Mouse (Mus musculus) forebrain, embryonic 12.5 days (tissue): Measurements from ENCODE around the gene Cox20. TPM values are rescaled to one million over a fixed set of nuclear protein-coding genes. Genes with fewer than 3 reads are reported as not detected.

Source experiments
- ATAC-seq: fragments of 200-750 bp; cut with Nextera tagmentation; 2 replicates; pipeline ENCODE4 v1.8.0; 2017; ENCODE audit warnings: moderate TSS enrichment; ENCODE audit not compliant: low FRiP score
- H3K27ac ChIP-seq: fragments of 300-500 bp; sonication (generic); 2 replicates; pipeline ENCODE4 v1.5.1; 2016; ENCODE audit warnings: mild to moderate bottlenecking
- H3K27me3 ChIP-seq: fragments of 300-500 bp; sonication (generic); 2 replicates; pipeline ENCODE4 v1.6.1; 2016; ENCODE audit warnings: mild to moderate bottlenecking
- H3K36me3 ChIP-seq: fragments of 300-500 bp; sonication (generic); replicated peaks from 2 replicates; pipeline ENCODE4 v1.6.1; 2016; ENCODE audit warnings: mild to moderate bottlenecking
- H3K4me1 ChIP-seq: fragments of 300-500 bp; sonication (generic); 2 replicates; pipeline ENCODE4 v1.6.1; 2016
- H3K4me2 ChIP-seq: fragments of 300-500 bp; sonication (generic); 2 replicates; pipeline ENCODE4 v1.6.1; 2016; ENCODE audit warnings: mild to moderate bottlenecking, moderate library complexity
- H3K4me3 ChIP-seq: fragments of 300-500 bp; sonication (generic); replicated peaks from 2 replicates; pipeline ENCODE4 v1.5.1; 2016; ENCODE audit warnings: mild to moderate bottlenecking
- H3K9ac ChIP-seq: fragments of 300-500 bp; sonication (generic); 2 replicates; pipeline ENCODE4 v1.6.1; 2016; ENCODE audit warnings: mild to moderate bottlenecking
- H3K9me3 ChIP-seq: fragments of 300-500 bp; sonication (generic); 2 replicates; pipeline ENCODE4 v1.6.1; 2016
- WGBS: fragments of 180-500 bp; shearing (Covaris S2); methylation state at CpG from one replicate; pipeline ENCODE4 v1.1.7; 2016; 5-methylcytosine and 5-hydroxymethylcytosine counted together
- polyA plus RNA-seq: library from polyadenylated mRNA; unstranded; fragments of >200 nt; fragmentation: Nextera tagmentation; extraction: Ambion mirVana; gene quantifications from 2 replicates; pipeline ENCODE4 v1.2.1, GENCODE M21; 2016

Gene Cox20
- polyA plus RNA-seq, 1 experiment from 2014 or later = 154 TPM

GRCm38 (mm10) chr1:178323235-178323634 lies 4.3 kb downstream of the Cox20 start:
- Histone ChIP-seq H3K4me1 (peaks cover 23% of the 10 kb centered on the region), H3K27ac (no peak overlapping the region), H3K9ac (no peak overlapping the region), H3K9me3 (no peaks in the 10 kb centered on the region), H3K36me3 (peaks cover 67% of the 10 kb centered on the region), H3K4me3 (no peak overlapping the region), H3K4me2 (no peak overlapping the region), H3K27me3 (no peaks in the 10 kb centered on the region)
- no peak for ATAC-seq
- WGBS = 90% methylated on average over 1 of the region's 1 CpGs

DNA sequence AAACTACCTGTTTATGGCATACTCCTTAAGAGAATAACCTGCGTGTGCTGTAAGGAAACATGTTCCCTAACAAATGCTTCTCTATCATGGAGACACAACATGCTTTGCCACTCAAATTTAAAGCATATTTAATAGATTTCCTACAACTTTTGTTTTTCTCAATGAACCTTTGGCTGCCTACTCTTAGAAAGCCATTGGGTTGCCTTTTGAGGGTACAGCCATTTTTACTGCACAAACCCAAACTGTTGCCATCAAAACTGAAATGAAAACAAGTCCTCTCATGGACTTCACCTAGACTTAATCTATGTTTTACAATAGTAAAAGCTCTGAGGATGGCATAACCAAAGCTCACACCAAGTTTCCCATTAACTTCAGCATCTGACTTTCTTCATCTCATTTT lies 5.6 kb downstream of the Cox20 start:
- peaks cover 23% of the 10 kb centered on the region for H3K4me1 ChIP-seq
- no peak overlapping the region for H3K9ac ChIP-seq
- H3K27me3 ChIP-seq = no peaks in the 10 kb centered on the region
- ATAC-seq = no peak
- H3K4me2 ChIP-seq = no peak overlapping the region
- no peak overlapping the region for H3K4me3 ChIP-seq
- peaks cover 77% of the 10 kb centered on the region for H3K36me3 ChIP-seq
- WGBS = 91% methylated on average over 1 of the region's 1 CpGs
- H3K9me3 ChIP-seq = no peaks in the 10 kb centered on the region
- no peak overlapping the region for H3K27ac ChIP-seq

GRCm38 (mm10) chr1:178326357-178326756 lies 7.4 kb downstream of the Cox20 start:
- 95% methylated on average over 1 of the region's 1 CpGs for WGBS
- peaks cover 11% of the 10 kb centered on the region for H3K4me1 ChIP-seq

DNA sequence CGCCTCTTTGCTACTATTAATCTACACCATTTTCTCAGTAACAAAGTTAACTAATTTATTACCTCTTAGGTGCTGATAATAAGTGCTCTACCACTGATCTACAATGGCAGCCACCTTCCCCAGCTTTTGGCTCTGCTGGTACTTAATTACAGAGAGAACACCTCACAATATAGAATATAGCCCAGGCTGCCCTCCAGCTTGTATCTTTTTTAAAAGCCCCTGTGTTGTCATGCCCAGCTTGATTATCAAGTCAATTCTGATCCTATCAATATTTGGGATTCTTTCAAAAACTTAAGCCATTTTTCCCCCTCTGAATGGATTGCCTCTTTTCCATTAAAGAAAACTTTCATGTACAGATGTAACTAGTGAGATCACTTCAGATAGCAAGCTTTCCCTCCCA lies 8.0 kb downstream of the Cox20 start:
- Histone ChIP-seq H3K4me3 (no peak overlapping the region), H3K27ac (no peak overlapping the region), H3K4me2 (no peak overlapping the region), H3K9ac (no peak overlapping the region), H3K4me1 (peaks cover 5% of the 10 kb centered on the region), H3K9me3 (no peaks in the 10 kb centered on the region), H3K27me3 (no peaks in the 10 kb centered on the region), H3K36me3 (peaks cover 87% of the 10 kb centered on the region)
- no peak for ATAC-seq
- WGBS = 100% methylated on average over 1 of the region's 1 CpGs

More at GRCm38 (mm10) chr1:178326357-178326756, 7.4 kb downstream of the Cox20 start:
- ATAC-seq = no peak
- Histone ChIP-seq H3K4me2 (no peak overlapping the region), H3K27me3 (no peaks in the 10 kb centered on the region), H3K9ac (no peak overlapping the region), H3K36me3 (peaks cover 86% of the 10 kb centered on the region), H3K27ac (no peak overlapping the region), H3K4me3 (no peak overlapping the region), H3K9me3 (no peaks in the 10 kb centered on the region)

DNA sequence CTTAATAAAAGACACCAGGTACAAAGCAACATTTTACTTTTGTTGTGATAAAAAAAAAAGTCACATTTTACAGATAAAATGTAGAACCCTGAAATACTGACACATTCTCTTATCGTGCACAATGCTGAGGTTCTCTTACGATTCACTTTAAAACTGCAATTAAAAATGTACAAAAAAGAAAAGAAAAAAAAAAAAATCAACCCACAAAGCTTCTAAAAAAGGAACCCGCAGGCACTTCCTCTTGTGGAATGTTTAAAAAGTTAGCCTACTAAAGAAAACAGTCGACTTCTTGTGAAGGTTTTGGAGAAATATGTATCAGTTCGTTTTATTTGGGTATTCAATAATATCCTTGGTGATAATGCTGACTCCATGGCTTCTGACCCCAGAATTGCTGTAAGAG lies 10.1 kb downstream of the Cox20 start:
- ATAC-seq = no peak
- H3K36me3 ChIP-seq = peaks cover 86% of the 10 kb centered on the region

GRCm38 (mm10) chr1:178329946-178330345 lies 11.0 kb downstream of the Cox20 start:
- H3K4me3 ChIP-seq = no peak overlapping the region
- H3K4me2 ChIP-seq = no peak overlapping the region
- H3K27ac ChIP-seq = no peak overlapping the region
- peaks cover 87% of the 10 kb centered on the region for H3K36me3 ChIP-seq
- H3K9me3 ChIP-seq = no peaks in the 10 kb centered on the region
- no peaks in the 10 kb centered on the region for H3K27me3 ChIP-seq
- WGBS = 84% methylated on average over 6 of the region's 6 CpGs
- H3K4me1 ChIP-seq = peaks cover 24% of the 10 kb centered on the region
- H3K9ac ChIP-seq = no peak overlapping the region
- ATAC-seq = no peak

More for the DNA sequence above, 10.1 kb downstream of the Cox20 start:
- Histone ChIP-seq H3K9ac (no peak overlapping the region), H3K9me3 (no peaks in the 10 kb centered on the region), H3K27me3 (no peaks in the 10 kb centered on the region), H3K4me1 (peaks cover 16% of the 10 kb centered on the region), H3K27ac (no peak overlapping the region), H3K4me3 (no peak overlapping the region), H3K4me2 (no peak overlapping the region)
- 89% methylated on average over 5 of the region's 5 CpGs for WGBS

- peak overlapping the region; percentile 100 for H3K27ac ChIP-seq
- peaks cover 40% of the 10 kb centered on the region for H3K36me3 ChIP-seq
- peaks cover 31% of the 10 kb centered on the region for H3K4me1 ChIP-seq
- peak overlapping the region; percentile 74 for H3K4me2 ChIP-seq
- WGBS = under 1% methylated on average over 16 of the region's 16 CpGs
- no peaks in the 10 kb centered on the region for H3K27me3 ChIP-seq
- H3K9me3 ChIP-seq = no peaks in the 10 kb centered on the region
- peak overlapping the region; percentile 100 for H3K9ac ChIP-seq
- ATAC-seq = no peak
- H3K4me3 ChIP-seq = peak overlapping the region; percentile 75
Measured at GRCm38 (mm10) chr1:178335860-178336261, 16.9 kb downstream of the Cox20 start.

DNA sequence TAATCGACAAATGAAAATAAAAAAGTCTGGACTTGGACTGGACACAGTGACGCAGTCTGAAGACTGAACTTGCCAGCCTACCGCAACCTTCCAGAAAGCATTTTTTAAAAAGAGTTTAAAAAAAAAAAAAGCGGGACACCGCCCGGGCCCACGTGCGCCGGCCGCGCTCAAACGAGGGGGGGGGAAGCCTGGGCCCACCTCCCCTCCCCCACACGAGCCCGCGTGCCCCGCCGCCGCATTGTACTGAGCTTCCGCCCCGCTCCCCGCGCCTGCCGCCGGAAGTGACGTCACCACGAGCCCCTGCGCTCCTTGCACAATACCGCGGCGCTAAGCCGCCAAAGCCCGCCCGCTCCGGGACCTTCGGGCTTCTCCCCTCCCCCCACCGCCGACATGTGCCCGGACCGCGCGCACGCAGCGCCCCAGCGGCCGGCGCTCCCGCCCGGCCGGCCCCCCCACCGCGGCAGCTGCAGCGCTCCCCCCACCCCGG lies 17.4 kb downstream of the Cox20 start:
- Histone ChIP-seq H3K36me3 (peaks cover 35% of the 10 kb centered on the region), H3K27ac (peak overlapping the region; percentile 100), H3K9me3 (no peaks in the 10 kb centered on the region), H3K4me3 (peak overlapping the region; percentile 75), H3K4me2 (peak overlapping the region; percentile 74), H3K27me3 (no peaks in the 10 kb centered on the region), H3K9ac (peak overlapping the region; percentile 100), H3K4me1 (peaks cover 27% of the 10 kb centered on the region)
- WGBS = under 1% methylated on average over 46 of the region's 53 CpGs
- peak; percentile 94 for ATAC-seq

GRCm38 (mm10) chr1:178336777-178337481 lies 18.0 kb downstream of the Cox20 start:
- no peaks in the 10 kb centered on the region for H3K27me3 ChIP-seq
- peak; percentile 47 for ATAC-seq
- H3K9me3 ChIP-seq = no peaks in the 10 kb centered on the region
- H3K27ac ChIP-seq = peak overlapping the region; percentile 100
- peak overlapping the region; percentile 75 for H3K4me3 ChIP-seq
- peaks cover 29% of the 10 kb centered on the region for H3K36me3 ChIP-seq
- peaks cover 27% of the 10 kb centered on the region for H3K4me1 ChIP-seq
- peak overlapping the region; percentile 100 for H3K9ac ChIP-seq
- whole genome bisulfite sequencing = under 1% methylated on average over 80 of the region's 89 CpGs
- H3K4me2 ChIP-seq = peak overlapping the region; percentile 74

DNA sequence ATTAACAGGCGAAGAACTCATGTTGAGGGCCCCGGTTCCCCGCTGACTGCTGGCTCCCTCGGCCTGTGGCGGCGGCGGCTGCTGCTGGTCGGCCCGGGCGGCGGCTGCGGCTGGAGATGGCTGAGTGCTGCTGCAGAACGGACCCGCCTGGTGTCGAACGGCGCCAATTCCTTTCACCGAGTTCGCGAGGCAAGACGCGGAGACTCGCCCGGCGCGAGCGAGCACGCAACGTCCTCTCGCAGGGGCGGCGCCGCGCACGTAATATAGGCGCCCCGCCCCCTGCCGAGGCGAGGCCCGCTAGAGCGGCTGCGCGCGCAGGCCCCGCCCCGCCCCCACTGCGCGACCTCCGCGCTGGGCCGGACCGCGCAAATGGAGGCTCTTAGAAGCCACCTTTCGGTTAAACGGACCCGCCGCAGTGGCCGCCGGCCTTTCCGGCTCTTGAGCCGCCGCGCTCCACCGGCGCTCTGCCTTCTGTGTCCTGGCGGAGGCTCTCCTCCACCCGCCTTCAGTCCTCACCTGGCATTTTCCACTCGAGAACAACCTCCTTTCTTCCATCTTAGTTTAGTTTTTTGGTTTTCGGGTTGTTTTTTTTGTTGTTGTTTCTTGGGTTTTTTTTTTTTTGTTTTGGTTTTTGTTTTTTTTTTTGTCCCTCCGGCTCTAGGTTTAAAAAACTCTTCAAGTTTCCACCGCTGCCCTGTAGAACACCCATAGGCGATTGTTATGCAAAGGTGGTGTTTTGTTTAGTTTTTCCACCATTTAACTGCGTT lies 18.8 kb downstream of the Cox20 start, which contains the start of gene Hnrnpu:
Hnrnpu (minus strand) TSS at position 247 of the 767 bp plus-strand sequence.
- Histone ChIP-seq H3K36me3 (peaks cover 21% of the 10 kb centered on the region), H3K4me1 (peaks cover 24% of the 10 kb centered on the region), H3K9ac (peak within 1 kb of the TSS; percentile 100), H3K9me3 (no peaks in the 10 kb centered on the region), H3K27ac (peak within 1 kb of the TSS; percentile 100), H3K4me2 (peak within 1 kb of the TSS; percentile 74), H3K4me3 (peak within 1 kb of the TSS; percentile 75), H3K27me3 (no peaks in the 10 kb centered on the region)
- ATAC-seq = peak; percentile 88
- under 1% methylated on average over 73 of the region's 73 CpGs for WGBS

- Histone ChIP-seq H3K27ac (peak overlapping the region; percentile 100), H3K36me3 (peaks cover 15% of the 10 kb centered on the region), H3K4me1 (peaks cover 19% of the 10 kb centered on the region), H3K4me3 (peak overlapping the region; percentile 75), H3K9ac (peak overlapping the region; percentile 100), H3K4me2 (peak overlapping the region; percentile 74), H3K9me3 (no peaks in the 10 kb centered on the region), H3K27me3 (no peaks in the 10 kb centered on the region)
- 3% methylated on average over 6 of the region's 6 CpGs for WGBS
- ATAC-seq = no peak
Measured at GRCm38 (mm10) chr1:178338318-178338641, 19.4 kb downstream of the Cox20 start.

- H3K27me3 ChIP-seq = no peaks in the 10 kb centered on the region
- no peaks in the 10 kb centered on the region for H3K9me3 ChIP-seq
- H3K4me3 ChIP-seq = no peak overlapping the region
- H3K27ac ChIP-seq = no peak overlapping the region
- peaks cover 4% of the 10 kb centered on the region for H3K4me1 ChIP-seq
- no peak overlapping the region for H3K4me2 ChIP-seq
- H3K36me3 ChIP-seq = peaks cover under 1% of the 10 kb centered on the region
- H3K9ac ChIP-seq = no peak overlapping the region
- no peak for ATAC-seq
- WGBS = 98% methylated on average over 2 of the region's 2 CpGs
Measured at GRCm38 (mm10) chr1:178340213-178340612, 21.3 kb downstream of the Cox20 start.
